In genomic region chr16:91534477-91534876, GRCm38 (mm10) we compare ENCODE assay signal across 8 mouse cellular contexts. TPM values are rescaled to one million over a fixed set of nuclear protein-coding genes. Genes with fewer than 3 reads are reported as not detected.
DNase-seq lines count a peak whose midpoint lies in the region; ATAC-seq lines count a peak whose summit lies in the region.

No protein-coding gene starts in this region.

- H3K36me3 ChIP-seq in neural tube, embryonic 15.5 days = no peaks in the 10 kb centered on the region
- H3K36me3 ChIP-seq in neural tube, embryonic 14.5 days (ENCODE audit: control insufficient read depth, insufficient read depth, low read length) = no peaks in the 10 kb centered on the region

- DNase-seq in gastrocnemius, postnatal 14 days = peak; percentile 46
- DNase-seq in gastrocnemius, adult 18-20 months (ENCODE audit: low spot score) = no peak
- peak; percentile 96 for DNase-seq in neural tube, embryonic 10.5 days (ENCODE audit: extremely low spot score, low spot score)
- DNase-seq in adrenal gland, postnatal 36 days = peak; percentile 30 to 60
- peak; percentile 93 for DNase-seq in induced T-regulatory cell, adult 2 months (ENCODE audit: low read depth)
- no peak for DNase-seq in ovary, postnatal 36 days (ENCODE audit: low spot score)

- WGBS in neural tube, embryonic 15.5 days = 50% methylated on average over 13 of the region's 13 CpGs
- 51% methylated on average over 13 of the region's 13 CpGs for WGBS in neural tube, embryonic 14.5 days

- intact Hi-C loops in gastrocnemius, postnatal 14 days (cut with DNase I; ENCODE audit: low total_unique reads) = no loop called here

- H3K27me3 ChIP-seq in neural tube, embryonic 15.5 days (replicated peaks) = no peaks in the 10 kb centered on the region
- H3K27me3 ChIP-seq in neural tube, embryonic 14.5 days (ENCODE audit: control insufficient read depth, insufficient read depth, low read length) = no peaks in the 10 kb centered on the region

- 0 out of 2 replicates have a peak, but pooled peaks cover 5% of the 10 kb centered on the region for H3K4me1 ChIP-seq in neural tube, embryonic 15.5 days
- H3K4me1 ChIP-seq in neural tube, embryonic 14.5 days (ENCODE audit: control insufficient read depth, insufficient read depth, low read length) = no peaks in the 10 kb centered on the region

- no peak overlapping the region for H3K9ac ChIP-seq in neural tube, embryonic 15.5 days (replicated peaks)
- H3K9ac ChIP-seq in neural tube, embryonic 14.5 days (replicated peaks; ENCODE audit: low read depth, low read length) = no peak overlapping the region

- H3K9me3 ChIP-seq in neural tube, embryonic 15.5 days (replicated peaks) = no peaks in the 10 kb centered on the region
- no peaks in the 10 kb centered on the region for H3K9me3 ChIP-seq in neural tube, embryonic 14.5 days (ENCODE audit: control insufficient read depth, low read length)

- no peak for ATAC-seq in neural tube, embryonic 15.5 days (ENCODE audit: low FRiP score)
- 0 out of 2 replicates have a peak, but pooled peaks have one; percentile 51 for ATAC-seq in neural tube, embryonic 14.5 days (ENCODE audit: low read depth)

- H3K4me2 ChIP-seq in neural tube, embryonic 15.5 days = no peak overlapping the region
- no peak overlapping the region for H3K4me2 ChIP-seq in neural tube, embryonic 14.5 days (ENCODE audit: low read depth, low read length)

- no peak overlapping the region for H3K27ac ChIP-seq in neural tube, embryonic 15.5 days (replicated peaks)
- H3K27ac ChIP-seq in neural tube, embryonic 14.5 days (ENCODE audit: low read depth, low read length) = no peak overlapping the region

- H3K4me3 ChIP-seq in neural tube, embryonic 15.5 days (replicated peaks) = no peak overlapping the region
- no peak overlapping the region for H3K4me3 ChIP-seq in neural tube, embryonic 14.5 days (ENCODE audit: low read depth, low read length)

RNA-seq across cellular contexts. Expression of gene Ifngr2, which starts 12.4 kb away (rescaled TPM):
- total RNA-seq in gastrocnemius, postnatal 14 days (2021) = 10 to 100 TPM; 51.4 to 54.4 TPM
- total RNA-seq in gastrocnemius, adult 18-20 months (2021) = 10 to 100 TPM; 52.7 to 61.5 TPM
- polyA plus RNA-seq in neural tube, embryonic 15.5 days (2015; fragmentation: Nextera tagmentation; extraction: Ambion mirVana) = 106 and 112 TPM in 2 replicates
- total RNA-seq in adrenal gland, postnatal 36 days (2021) = 10 to 100 TPM; 31.2 to 38.0 TPM
- 99.9 and 102 TPM in 2 replicates for polyA plus RNA-seq in neural tube, embryonic 14.5 days (2014; fragmentation: Nextera tagmentation; extraction: Ambion mirVana)

RNA-seq across cellular contexts. Expression of gene Ifnar1, which starts 49.4 kb away (rescaled TPM):
- 10 to 100 TPM; 26.1 to 28.7 TPM for total RNA-seq in gastrocnemius, postnatal 14 days (2021)
- 10 to 100 TPM in 1 of 2 experiments, 1 to 10 TPM in 1; 9.8 to 12.2 TPM for total RNA-seq in gastrocnemius, adult 18-20 months (2021)
- 45.3 and 46.8 TPM in 2 replicates for polyA plus RNA-seq in neural tube, embryonic 15.5 days (2015; fragmentation: Nextera tagmentation; extraction: Ambion mirVana)
- 10 to 100 TPM; 67.0 to 83.7 TPM for total RNA-seq in adrenal gland, postnatal 36 days (2021)
- polyA plus RNA-seq in neural tube, embryonic 14.5 days (2014; fragmentation: Nextera tagmentation; extraction: Ambion mirVana) = 48.3 and 52.6 TPM in 2 replicates

Comparison
In these comparisons a context has a peak if more than half of its experiments do, and no peak if none do; other contexts are left out.
1. DNase-seq: peak in gastrocnemius, postnatal 14 days (single experiment), neural tube, embryonic 10.5 days (single experiment), adrenal gland, postnatal 36 days (2 of 2) and induced T-regulatory cell, adult 2 months (single experiment); none in gastrocnemius, adult 18-20 months (single experiment) and ovary, postnatal 36 days (single experiment).